Mouse (Mus musculus) kidney, embryonic 16.5 days (tissue): ENCODE results near the gene Gm21992. TPM values are rescaled to one million over a fixed set of nuclear protein-coding genes. Genes with fewer than 3 reads are reported as not detected.
"Not testable (repeated sequence)": the region's sequence is repeated elsewhere in the genome, so short reads cannot be mapped to it uniquely, and the experiment has no call there.

Experiments used
- ATAC-seq: fragments of 200-750 bp; cut with Nextera tagmentation; 2 replicates; pipeline ENCODE4 v1.8.0; 2017; ENCODE audit warnings: moderate TSS enrichment; ENCODE audit not compliant: low FRiP score, low TSS enrichment
- H3K27ac ChIP-seq: fragments of 300-500 bp; sonication (generic); 2 replicates; pipeline ENCODE4 v1.5.1; 2014; ENCODE audit warnings: low read length
- H3K27me3 ChIP-seq: fragments of 300-500 bp; sonication (generic); 2 replicates; pipeline ENCODE4 v1.6.1; 2014; ENCODE audit warnings: low read length, control low read depth, mixed read lengths; ENCODE audit not compliant: insufficient read depth
- H3K36me3 ChIP-seq: fragments of 300-500 bp; sonication (generic); 2 replicates; pipeline ENCODE4 v1.6.1; 2014; ENCODE audit warnings: low read length, control low read depth, mixed read lengths; ENCODE audit not compliant: insufficient read depth
- H3K4me1 ChIP-seq: fragments of 300-500 bp; sonication (generic); 2 replicates; pipeline ENCODE4 v1.6.1; 2014; ENCODE audit warnings: low read length, control low read depth, mixed read lengths; ENCODE audit not compliant: insufficient read depth
- H3K4me2 ChIP-seq: fragments of 300-500 bp; sonication (generic); replicated peaks from 2 replicates; pipeline ENCODE4 v1.6.1; 2014; ENCODE audit warnings: low read depth, low read length
- H3K4me3 ChIP-seq: fragments of 300-500 bp; sonication (generic); 2 replicates; pipeline ENCODE4 v1.5.1; 2014; ENCODE audit warnings: mild to moderate bottlenecking, low read length
- H3K9ac ChIP-seq: fragments of 300-500 bp; sonication (generic); replicated peaks from 2 replicates; pipeline ENCODE4 v1.6.1; 2014; ENCODE audit warnings: low read length
- H3K9me3 ChIP-seq: fragments of 300-500 bp; sonication (generic); 2 replicates; pipeline ENCODE4 v1.6.1; 2016; ENCODE audit warnings: low read length, control low read depth
- WGBS: fragments of 180-500 bp; shearing (Covaris S2); extraction: QIAGEN DNeasy Blood & Tissue Kit; methylation state at CpG from one replicate; pipeline ENCODE4 v1.1.7; 2014; 5-methylcytosine and 5-hydroxymethylcytosine counted together
- polyA plus RNA-seq: library from polyadenylated mRNA; unstranded; fragments of >200 nt; fragmentation: Nextera tagmentation; extraction: Ambion mirVana; gene quantifications from 2 replicates; pipeline ENCODE4 v1.2.1, GENCODE M21; 2015

Gm21992 gene
- polyA plus RNA-seq, 1 experiment from 2014 or later = 30.4 TPM

DNA sequence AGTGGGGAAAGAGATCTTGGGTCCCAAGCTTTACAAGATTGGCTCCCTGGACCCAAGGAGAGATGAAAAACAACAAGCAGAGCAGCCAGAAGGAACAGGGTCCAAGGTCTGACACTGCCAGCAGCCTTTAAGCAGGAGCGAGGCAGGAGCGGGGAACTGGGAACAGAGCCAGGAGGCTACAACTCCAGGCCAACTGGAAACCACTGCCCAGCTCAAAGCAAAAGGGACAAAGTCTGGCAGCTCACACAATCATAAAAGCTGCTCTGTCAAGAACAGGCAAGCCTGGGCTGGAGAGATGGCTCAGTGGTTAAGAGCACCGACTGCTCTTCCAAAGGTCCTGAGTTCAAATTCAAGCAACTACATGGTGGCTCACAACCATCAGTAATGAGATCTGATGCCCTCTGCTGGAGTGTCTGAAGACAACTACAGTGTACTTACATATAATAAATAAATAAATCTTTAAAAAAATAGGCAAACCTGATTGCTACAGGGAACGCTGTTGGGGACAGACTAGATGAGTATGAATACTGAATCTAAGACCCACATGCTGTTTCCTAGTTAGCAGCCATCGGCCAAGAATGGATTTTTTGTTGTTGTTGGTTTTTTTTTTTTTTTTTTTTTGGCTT, 9.4 kb upstream of the Gm21992 start:
- Histone ChIP-seq H3K9ac (no peak overlapping the region), H3K27ac (peak overlapping the region; percentile 62; the same call in 1 of the 2 replicates), H3K4me1 (no peaks in the 10 kb centered on the region), H3K9me3 (no peaks in the 10 kb centered on the region), H3K27me3 (no peaks in the 10 kb centered on the region), H3K4me3 (no peak overlapping the region), H3K36me3 (peaks cover 8% of the 10 kb centered on the region), H3K4me2 (0 out of 2 replicates have a peak overlapping the region, but pooled peaks have one; percentile 1)
- WGBS = 60% methylated on average over 5 of the region's 5 CpGs
- ATAC-seq = peak; percentile 90

DNA sequence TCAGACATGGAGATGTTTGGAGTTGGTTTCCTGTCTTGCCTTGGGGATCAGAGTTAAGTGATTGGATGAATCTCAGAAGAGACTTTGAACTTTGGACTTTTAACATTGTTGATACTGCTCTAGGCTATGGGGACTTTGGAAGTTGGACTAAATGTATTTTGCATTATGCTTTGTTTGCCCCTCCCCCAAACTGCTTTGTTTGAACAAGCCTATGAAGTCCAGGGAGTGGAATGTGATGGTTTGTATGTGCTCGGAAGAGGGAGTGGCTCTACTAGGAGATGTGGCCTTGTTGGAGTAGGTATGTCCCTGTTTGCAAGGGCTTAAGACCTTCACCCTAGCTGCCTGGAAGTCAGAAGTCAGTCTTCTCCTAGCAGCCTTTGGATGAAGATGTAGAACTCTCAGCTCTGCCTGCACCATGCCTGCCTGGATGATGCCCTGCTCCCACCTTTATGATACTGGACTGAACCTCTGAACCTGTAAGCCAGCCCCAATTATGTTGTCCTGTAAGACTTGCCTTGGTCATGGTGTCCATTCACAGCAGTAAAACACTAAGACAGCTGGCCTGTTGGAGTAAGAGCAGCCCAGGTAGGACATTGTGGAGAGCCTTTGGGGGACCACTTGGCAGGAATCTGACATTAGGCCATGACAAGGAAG, 5.9 kb upstream of the Gm21992 start:
- no peak for ATAC-seq
- Histone ChIP-seq H3K36me3 (no peaks in the 10 kb centered on the region), H3K9ac (no peak overlapping the region), H3K4me2 (no peak overlapping the region), H3K4me1 (0 out of 2 replicates have a peak, but pooled peaks cover under 1% of the 10 kb centered on the region), H3K9me3 (no peaks in the 10 kb centered on the region; the same call in 1 of the 2 replicates), H3K27me3 (no peaks in the 10 kb centered on the region), H3K4me3 (no peak overlapping the region), H3K27ac (no peak overlapping the region)
- 50% methylated on average over 1 of the region's 1 CpGs for WGBS

DNA sequence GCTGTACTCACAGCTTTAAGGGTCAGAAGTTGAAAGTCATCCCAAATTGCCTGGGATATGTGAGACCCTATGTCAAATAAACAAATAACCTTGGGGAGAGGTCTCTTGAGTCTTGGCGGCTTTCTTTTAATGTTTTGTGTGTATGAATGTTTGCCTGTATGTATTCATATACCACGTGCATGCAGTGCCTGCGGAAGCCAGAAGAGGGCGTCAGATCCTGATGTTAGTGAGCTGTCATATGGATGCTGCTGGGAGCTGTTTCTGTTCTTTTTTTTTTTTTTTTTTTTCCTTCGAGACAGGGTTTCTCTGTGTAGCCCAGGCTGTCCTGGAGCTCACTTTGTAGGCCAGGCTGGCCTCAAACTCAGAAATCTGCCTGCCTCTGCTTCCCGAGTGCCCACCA, 1.6 kb upstream of the Gm21992 start:
- 80% methylated on average over 6 of the region's 6 CpGs for WGBS
- no peaks in the 10 kb centered on the region; the same call in 1 of the 2 replicates for H3K9me3 ChIP-seq
- H3K36me3 ChIP-seq = no peaks in the 10 kb centered on the region
- H3K9ac ChIP-seq = no peak overlapping the region
- no peaks in the 10 kb centered on the region for H3K27me3 ChIP-seq
- peaks cover 20% of the 10 kb centered on the region for H3K4me1 ChIP-seq
- H3K4me2 ChIP-seq = no peak overlapping the region
- ATAC-seq = no peak
- no peak overlapping the region for H3K4me3 ChIP-seq
- H3K27ac ChIP-seq = no peak overlapping the region

DNA sequence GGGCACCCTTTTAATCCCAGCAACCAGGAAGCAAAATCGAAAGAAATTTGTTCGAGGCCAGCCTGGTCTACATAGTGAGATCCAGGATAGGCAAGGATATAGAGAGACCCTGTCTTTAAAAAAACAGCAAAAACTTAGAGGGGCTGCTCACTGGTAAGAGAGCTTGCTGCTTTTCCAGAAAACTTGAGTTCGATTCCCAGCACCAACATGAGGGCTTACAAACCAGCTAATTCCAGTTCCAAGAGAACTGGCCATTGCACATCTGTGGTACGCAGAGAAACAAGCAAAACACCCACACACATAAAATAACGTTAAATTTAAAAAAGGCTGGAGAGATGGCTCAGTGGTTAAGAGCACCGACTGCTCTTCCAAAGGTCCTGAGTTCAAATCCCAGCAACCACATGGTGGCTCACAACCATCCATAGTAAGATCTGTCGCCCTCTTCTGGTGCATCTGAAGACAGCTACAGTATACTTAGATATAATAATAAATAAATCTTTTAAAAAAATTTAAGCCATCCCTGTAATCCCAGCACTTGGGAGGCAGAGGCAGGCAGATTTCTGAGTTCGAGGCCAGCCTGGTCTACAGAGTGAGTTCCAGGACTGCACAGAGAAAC, 1.0 kb upstream of the Gm21992 start:
- not testable (repeated sequence) for H3K36me3 ChIP-seq, H3K9me3 ChIP-seq, H3K27me3 ChIP-seq, ATAC-seq
- Histone ChIP-seq H3K27ac (peak overlapping the region; percentile 97), H3K4me1 (peaks cover 22% of the 10 kb centered on the region), H3K9ac (peak overlapping the region; percentile 97), H3K4me2 (peak overlapping the region; percentile 94), H3K4me3 (peak overlapping the region; percentile 73)
- 77% methylated on average over 8 of the region's 8 CpGs for WGBS

DNA sequence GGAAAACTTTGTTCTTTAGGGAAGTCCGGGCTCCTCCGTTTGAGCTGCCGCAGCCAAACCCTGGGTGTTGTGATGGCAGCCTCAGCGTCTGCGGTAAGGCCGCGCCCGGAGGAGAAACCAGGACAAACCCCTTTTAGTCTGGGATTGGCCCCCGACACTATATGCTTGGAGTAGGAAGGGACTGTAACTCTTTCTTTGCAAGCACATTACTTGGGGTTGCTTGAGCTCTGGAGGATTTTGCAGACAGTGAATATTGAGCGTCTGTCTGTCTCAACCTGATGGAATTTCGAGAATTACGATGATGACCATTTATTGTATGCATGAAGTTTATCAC, 464 bp upstream of the Gm21992 start:
- H3K27me3 ChIP-seq = no peaks in the 10 kb centered on the region
- peak; percentile 58; the same call in 1 of the 2 replicates for ATAC-seq
- H3K9ac ChIP-seq = peak overlapping the region; percentile 97
- H3K4me3 ChIP-seq = peak overlapping the region; percentile 73
- H3K4me1 ChIP-seq = peaks cover 22% of the 10 kb centered on the region
- WGBS = 4% methylated on average over 12 of the region's 12 CpGs
- no peaks in the 10 kb centered on the region for H3K36me3 ChIP-seq
- no peaks in the 10 kb centered on the region; the same call in 1 of the 2 replicates for H3K9me3 ChIP-seq
- peak overlapping the region; percentile 94 for H3K4me2 ChIP-seq
- peak overlapping the region; percentile 97 for H3K27ac ChIP-seq

DNA sequence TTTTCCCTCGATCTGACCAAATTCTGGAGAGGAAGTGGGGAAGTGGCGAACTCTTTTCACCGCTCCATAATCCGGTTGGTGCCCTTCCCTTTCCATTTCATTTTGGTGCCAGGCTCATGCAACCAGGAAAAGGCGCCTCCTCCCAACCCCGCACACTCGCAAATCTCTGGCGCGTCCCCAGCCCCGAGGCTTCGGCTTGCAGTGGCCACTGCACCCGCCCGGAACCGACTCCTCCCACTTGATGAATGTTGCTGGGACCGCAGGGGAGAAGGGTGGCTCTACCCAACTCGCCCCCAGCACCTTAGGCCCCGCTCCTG, 708 bp downstream of the Gm21992 start:
- Histone ChIP-seq H3K27me3 (no peaks in the 10 kb centered on the region), H3K27ac (peak overlapping the region; percentile 97), H3K4me2 (peak overlapping the region; percentile 94), H3K36me3 (no peaks in the 10 kb centered on the region), H3K4me3 (peak overlapping the region; percentile 73), H3K9ac (peak overlapping the region; percentile 82), H3K9me3 (no peaks in the 10 kb centered on the region; the same call in 1 of the 2 replicates), H3K4me1 (peaks cover 22% of the 10 kb centered on the region)
- 0% methylated on average over 17 of the region's 17 CpGs for WGBS
- no peak for ATAC-seq

DNA sequence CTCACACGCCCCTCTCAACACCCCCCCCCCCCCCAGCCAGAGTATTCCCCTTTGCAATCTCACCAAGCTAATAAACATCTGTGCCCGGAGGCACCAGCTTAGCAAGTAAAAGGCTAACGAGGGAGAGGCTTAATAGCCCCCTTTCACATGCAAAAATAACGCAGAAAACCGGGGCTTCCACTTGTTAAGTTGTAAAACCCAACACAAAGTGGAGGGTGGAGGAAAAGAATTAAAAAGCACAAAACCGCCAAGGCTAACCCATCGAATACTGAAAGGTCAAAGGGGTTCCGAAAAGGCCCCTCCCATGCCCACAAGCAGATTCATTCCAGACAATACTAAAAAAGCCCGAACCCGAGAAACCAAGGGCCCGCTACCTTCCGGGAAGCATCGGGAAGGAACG, 1.1 kb downstream of the Gm21992 start:
- H3K4me2 ChIP-seq = peak overlapping the region; percentile 94
- H3K27me3 ChIP-seq = no peaks in the 10 kb centered on the region
- peak overlapping the region; percentile 97 for H3K27ac ChIP-seq
- ATAC-seq = no peak
- peak overlapping the region; percentile 73 for H3K4me3 ChIP-seq
- 0% methylated on average over 14 of the region's 14 CpGs for WGBS
- no peaks in the 10 kb centered on the region for H3K36me3 ChIP-seq
- peaks cover 26% of the 10 kb centered on the region for H3K4me1 ChIP-seq
- H3K9ac ChIP-seq = peak overlapping the region; percentile 82
- no peaks in the 10 kb centered on the region for H3K9me3 ChIP-seq

DNA sequence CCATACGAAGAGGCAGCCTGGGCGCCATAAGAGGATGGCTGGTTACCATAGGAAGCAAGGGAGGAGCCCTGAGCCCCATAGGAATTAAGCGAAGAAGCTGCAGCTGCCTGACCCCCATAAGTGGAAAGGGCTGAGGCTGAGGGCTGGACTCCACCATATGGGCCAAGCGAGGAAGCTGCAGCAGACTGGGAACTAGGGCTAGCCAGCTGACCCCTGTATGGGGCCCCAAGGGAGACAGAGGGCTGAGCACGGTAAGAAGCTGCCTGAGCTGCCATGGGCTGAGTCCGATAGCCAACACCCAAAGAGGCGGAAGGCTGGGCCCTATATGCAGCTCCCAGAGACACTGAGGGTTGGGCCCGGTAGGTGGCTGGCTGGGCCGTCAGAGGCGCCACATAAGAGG, 8.1 kb downstream of the Gm21992 start:
- no peak overlapping the region for H3K4me2 ChIP-seq
- no peaks in the 10 kb centered on the region for H3K9me3 ChIP-seq
- peaks cover 47% of the 10 kb centered on the region for H3K36me3 ChIP-seq
- peaks cover 9% of the 10 kb centered on the region for H3K4me1 ChIP-seq
- WGBS = 81% methylated on average over 10 of the region's 10 CpGs
- ATAC-seq = peak; percentile 31; the same call in 1 of the 2 replicates
- H3K27ac ChIP-seq = no peak overlapping the region
- H3K27me3 ChIP-seq = no peaks in the 10 kb centered on the region
- H3K9ac ChIP-seq = no peak overlapping the region
- H3K4me3 ChIP-seq = no peak overlapping the region

DNA sequence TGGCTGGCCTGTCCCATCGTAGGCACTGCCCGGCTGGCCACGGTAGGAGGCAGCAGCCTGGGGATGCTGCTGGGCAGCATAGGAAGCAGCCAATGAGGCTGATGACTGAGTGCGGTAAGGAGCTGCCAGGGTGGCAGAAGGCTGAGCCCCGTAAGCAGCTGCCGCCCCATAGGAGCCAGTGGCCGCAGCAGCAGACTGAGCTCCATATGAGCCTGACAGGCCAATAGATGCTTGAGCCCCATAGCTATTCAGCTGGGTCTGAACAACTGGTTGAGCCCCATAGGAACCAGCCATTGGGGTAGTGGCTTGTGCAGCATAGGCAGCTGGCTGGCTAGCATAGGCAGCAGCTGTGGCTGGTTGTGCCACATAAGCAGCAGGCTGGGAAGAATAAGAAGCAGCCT, 8.7 kb downstream of the Gm21992 start:
- Histone ChIP-seq H3K4me3 (no peak overlapping the region), H3K4me1 (peaks cover 5% of the 10 kb centered on the region; the same call in 1 of the 2 replicates), H3K27me3 (no peaks in the 10 kb centered on the region), H3K27ac (no peak overlapping the region), H3K4me2 (no peak overlapping the region), H3K36me3 (peaks cover 52% of the 10 kb centered on the region), H3K9ac (no peak overlapping the region), H3K9me3 (no peaks in the 10 kb centered on the region)
- no peak for ATAC-seq
- 96% methylated on average over 7 of the region's 7 CpGs for WGBS

DNA sequence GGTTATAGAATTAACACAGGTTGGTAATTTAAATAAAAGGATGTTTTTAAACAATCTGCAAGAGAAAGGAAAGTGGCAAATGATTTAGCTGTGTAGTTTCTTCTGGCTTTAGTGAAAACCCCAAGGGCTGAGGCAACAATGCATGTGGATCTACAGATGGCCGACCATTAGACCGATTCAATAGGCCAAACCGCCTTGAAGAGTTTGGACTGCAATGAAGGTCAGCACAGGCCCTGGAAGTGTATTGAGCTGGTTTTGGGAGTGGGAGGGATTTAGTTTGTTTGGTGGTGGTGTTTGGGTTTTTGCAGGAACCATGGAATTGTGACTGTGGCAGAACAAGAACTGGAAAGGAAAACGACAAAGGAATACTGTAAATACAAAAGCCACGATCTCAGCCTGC, 12.3 kb downstream of the Gm21992 start:
- no peak overlapping the region for H3K4me3 ChIP-seq
- ATAC-seq = no peak
- no peak overlapping the region for H3K4me2 ChIP-seq
- no peak overlapping the region for H3K27ac ChIP-seq
- no peaks in the 10 kb centered on the region for H3K27me3 ChIP-seq
- H3K9ac ChIP-seq = no peak overlapping the region
- peaks cover 56% of the 10 kb centered on the region for H3K36me3 ChIP-seq
- no peaks in the 10 kb centered on the region for H3K9me3 ChIP-seq
- 94% methylated on average over 5 of the region's 5 CpGs for WGBS
- H3K4me1 ChIP-seq = peaks cover 10% of the 10 kb centered on the region; the same call in 1 of the 2 replicates
